Mouse (Mus musculus): ENCODE results near the gene Sept9.
A peak's percentile ranks its signal among the peaks of the same experiment; 100 is the strongest.

Gene Sept9

DNA sequence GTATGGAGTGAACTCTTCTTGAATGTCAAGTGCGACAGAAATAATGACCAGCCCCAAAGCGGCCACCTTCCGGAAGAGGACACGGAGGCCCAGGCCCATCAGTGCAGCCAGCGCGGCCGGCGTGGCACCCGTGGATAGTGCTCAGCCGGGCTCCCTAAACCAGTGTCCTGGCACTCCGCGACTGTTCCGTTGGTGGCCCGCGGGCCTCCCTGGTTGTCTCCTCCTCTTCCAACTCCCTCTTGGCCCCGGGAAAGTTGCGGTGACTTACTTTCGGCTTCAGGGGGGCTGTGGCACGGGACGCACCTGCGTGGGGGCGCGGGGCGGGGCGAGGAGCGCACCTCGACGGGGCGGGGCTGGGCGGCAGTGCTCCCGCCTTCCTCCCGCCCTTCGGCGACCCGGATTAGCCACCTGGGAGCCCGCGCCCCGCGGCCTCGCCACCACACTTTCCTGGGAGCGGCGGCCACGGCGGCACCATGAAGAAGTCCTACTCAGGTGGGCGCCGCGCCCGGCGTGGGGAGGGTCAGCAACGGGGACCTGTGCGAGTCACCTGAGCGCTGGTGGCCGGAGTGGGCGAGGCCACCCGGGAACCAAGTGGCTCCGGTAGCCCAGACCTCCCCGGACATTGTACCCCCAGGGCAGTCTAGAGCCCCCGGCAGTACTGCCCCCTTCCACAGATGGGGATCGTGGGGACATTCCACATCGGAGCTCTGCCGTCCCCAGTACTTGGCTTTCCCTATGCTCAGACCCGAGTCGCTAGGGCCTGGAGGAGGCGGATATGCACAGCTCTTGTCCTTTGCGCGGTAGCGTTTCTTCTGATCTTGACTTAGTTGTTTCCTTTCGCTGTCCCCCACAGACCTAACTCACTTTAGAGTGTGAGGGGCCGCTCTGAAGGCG lies at the start of gene Sept9:
Gene Sept9 (plus strand): TSS at position 380 of the 894 bp plus-strand sequence.
- peak; percentile 61 to 76 for DNase-seq

DNA sequence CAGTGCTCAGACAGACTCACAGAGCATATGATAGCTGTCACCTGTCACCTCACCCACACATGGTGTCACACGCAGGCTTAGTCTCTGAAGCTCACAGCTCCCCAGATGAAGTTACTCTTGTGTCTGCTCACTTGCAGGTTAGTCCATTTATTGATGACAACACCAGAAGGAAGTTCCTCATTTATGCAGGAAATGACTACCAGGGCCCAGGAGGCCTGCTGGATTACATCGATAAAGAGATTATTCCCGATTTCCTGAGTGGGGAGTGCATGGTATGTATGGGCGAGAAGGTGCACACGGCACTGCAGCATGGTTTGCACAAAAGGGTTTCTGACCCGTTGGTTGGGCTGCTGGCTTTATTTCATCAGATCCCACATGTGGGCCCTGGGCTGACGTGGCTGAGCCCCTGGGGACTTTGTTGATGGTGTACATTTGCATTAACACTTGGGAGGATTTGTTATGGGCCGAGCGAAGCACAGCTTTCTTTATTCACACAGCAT lies 48.9 kb upstream of the Sept9 start:
- no peak for DNase-seq

DNA sequence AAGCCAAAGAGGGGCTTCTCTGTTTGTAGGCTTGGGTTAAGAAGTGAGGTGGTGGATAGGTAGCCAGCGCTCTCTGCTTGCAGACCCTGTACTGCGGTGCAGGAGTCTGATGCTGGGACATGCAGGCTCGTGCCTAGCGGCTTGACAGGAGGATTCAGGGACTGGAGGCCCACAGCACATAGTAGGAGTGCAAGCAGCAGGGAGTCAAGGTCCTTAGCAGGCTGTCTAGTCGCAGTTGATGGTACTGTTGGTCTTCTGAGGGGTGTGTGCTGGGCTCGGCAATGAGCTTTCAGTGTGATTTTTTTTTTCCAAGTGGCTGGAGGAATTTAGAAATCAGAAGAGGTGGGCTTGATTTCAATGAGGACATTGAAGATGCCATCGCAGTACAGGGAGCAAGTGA lies 48.0 kb upstream of the Sept9 start:
- no peak for DNase-seq

DNA sequence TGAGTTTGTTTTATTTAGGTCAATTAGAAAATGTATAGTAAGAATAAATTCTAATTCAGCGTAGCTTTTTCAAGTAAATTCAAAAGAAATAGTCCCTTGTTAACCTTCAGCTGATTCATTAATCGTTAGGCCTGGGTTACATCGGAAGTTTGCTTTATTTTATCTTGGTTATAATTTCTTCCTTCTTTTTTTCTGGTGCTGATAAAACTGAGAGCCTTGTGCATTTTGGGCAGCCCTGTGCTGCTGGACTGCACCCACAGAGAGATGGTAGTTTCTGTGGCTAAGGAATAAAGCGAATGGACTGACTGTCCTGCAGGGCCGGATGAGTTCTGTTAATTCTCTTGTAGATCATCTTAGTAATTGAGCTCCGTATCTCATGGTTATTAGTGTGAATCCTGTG lies 46.9 kb upstream of the Sept9 start:
- no peak for DNase-seq

DNA sequence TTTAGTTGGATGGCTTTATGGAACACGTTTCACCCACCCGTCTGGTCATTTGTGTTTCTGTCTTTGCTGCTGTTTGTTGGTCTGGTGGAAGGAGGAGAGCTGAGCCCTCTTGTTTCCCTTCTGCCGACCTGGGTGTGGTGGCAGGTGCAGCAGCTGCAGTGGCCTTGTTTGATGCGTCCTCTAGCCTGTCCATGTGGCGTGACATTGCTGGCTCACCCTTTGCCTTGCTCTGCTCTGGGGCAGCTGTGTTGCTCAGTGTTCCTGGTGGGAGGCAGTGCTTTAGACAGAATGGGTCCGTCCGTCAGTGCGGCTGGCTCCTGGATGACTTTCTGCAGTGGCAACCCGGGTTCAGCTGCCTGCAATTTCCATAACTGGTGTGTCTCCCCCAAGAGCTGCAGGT lies 45.9 kb upstream of the Sept9 start:
- DNase-seq: no peak

DNA sequence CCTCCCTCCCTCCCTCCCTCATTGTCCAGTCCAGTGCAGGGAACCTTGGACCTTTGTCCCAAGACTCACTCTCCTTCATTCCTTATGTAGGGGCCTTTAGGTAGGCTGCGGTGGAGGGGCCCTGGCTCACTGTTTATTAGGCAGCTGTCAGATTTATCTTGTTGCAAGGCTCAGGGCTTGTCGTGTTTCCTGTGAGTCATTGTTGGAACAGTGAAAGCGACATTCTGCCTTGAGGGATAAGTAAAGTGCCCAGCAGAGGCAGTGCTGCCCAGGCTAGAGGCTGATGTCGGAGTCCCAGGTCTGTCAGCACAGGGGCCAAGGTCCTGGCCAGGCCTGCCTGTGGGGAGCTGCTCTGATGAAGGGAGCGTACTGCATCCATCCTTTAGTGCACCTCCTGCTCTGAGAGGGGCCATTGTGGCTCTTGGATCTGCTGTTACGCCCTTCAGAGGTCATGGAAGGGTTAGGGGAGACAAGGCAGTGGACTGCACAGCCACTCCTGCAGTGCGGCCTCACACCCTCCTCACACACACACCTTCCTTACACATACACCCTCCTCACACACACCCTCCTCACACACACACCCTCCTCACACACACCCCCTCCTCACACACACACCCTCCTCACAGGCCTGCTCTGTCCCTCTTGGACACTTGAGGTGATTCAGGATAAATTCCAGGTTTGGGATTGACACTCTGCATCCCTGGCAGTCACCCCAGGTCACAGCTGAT lies 45.2 kb upstream of the Sept9 start:
- DNase-seq: no peak

DNA sequence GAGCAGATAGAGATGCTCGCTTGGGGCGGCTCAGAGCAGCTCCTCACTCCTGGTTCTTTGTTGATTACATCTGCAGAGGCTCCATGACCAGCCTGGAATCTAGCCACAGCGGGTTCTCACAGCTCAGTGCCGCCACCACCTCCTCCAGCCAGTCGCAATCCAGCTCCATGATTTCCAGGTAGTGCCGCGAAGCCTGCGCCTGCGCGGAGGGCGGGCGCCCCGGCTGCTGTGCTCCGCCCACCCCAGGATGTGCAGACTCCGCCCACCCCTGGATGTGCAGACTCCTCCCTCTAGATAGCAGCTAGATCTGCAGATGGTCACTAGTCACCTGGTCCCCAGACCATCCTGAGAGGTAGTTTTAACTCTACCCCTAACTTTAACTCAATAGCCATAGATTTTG lies 42.7 kb upstream of the Sept9 start:
- DNase-seq: no peak

DNA sequence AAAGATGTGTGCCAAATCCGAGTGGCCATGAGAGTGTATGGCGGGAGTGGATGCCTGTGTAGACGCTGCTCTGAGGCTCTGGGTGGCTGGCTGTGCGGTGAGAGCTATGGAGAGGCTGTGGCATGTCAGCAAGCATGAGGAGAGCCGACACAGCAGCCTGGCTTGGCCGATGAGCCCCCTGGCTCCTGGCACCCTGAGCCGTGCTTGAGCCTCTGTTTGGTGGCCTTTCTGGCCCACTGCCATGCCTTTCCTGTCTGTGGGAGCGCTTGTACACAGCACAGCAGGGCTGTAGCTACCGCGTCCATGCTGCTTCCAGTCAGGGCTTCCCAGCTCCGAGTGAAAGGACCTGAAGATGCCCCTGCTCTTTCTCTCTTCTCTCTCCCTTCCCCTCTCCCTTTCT lies 41.1 kb upstream of the Sept9 start:
- DNase-seq: no peak

DNA sequence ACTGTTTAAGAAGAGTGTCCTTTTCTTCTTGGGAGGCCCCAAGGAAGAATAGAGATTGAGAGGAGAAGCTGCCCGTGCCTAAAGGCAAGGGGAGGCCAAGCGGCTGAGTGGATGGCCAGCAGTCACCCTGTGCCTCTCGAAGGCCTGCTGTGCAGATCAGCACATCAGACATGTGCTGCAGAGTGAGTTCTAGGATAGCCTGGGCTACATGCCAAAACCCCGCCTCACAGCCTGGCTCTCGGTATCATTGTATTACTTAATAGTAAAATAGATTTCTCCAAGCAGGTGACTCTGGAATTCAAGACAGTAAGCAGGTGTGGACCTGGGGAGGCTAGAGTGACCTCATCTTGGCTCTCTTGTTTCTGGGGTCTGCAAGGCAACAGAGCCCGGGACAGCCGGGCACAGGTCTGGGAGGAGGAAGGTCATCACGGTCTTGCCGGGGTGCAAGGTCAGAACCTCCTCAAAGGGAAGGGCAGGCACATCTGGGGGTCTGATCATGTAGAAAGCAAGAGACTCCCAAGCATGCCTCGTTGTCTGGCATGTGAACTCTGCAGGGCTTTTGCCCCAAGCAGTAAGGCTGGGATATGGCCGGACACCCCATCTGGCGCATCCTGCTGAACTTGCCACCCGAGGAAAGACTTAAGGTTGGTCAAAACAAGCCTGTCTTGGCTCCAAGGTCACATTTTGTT lies 40.1 kb upstream of the Sept9 start:
- no peak for DNase-seq

DNA sequence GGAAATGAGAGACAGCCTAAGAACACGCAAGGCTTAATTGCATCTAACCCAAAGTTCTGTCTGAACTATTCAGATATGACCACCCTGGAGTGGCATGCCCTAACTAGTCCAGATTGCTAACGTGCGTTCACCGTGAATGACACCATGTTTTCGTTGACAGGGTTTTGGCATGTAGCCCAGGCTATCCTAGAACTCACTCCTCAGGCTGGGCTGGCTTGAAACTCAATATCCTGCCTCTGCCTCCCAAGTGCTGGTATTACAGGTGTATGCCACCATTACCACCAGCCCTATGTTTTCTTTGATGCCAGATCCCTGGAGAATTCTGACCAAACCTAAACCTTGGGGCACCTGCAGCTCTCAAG lies 39.5 kb upstream of the Sept9 start:
- no peak for DNase-seq

DNA sequence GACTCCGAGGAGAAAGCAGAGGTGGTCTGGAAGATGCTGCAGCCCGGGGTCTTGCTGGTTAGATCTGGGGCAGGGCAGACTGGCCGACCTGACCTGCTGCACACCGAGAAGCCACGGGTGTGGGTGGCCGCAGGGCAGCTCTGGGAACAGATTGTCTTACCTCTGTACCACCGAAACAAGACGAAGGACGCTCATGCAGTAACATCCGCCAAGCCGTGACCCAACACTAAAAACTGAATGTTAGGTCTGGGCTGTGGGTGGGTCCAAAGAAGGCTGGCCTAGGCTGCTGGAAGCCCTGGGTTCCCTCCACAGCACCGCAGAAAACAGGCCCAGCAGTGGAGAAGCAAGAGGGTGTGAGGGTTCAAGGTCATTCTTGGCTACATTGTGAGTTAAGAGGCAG lies 38.7 kb upstream of the Sept9 start:
- DNase-seq: no peak

DNA sequence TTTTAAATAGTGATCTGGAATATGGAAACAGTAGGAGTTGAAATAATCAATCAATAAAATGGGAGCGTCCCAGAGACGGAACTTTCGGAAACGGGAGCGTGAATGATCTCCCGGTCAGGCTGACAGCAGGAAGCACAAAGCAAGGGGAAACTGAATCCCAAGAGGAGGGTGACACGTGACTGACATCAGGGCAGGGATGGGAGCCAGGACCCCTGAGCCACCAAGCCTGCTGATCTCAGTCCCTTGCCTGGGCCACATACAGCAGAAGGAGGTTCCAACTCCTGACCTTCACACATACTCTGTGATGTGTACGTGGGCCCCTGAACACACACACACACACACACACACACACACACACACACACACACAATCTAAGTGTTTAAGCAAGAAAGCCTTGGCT lies 37.9 kb upstream of the Sept9 start:
- DNase-seq: no peak

DNA sequence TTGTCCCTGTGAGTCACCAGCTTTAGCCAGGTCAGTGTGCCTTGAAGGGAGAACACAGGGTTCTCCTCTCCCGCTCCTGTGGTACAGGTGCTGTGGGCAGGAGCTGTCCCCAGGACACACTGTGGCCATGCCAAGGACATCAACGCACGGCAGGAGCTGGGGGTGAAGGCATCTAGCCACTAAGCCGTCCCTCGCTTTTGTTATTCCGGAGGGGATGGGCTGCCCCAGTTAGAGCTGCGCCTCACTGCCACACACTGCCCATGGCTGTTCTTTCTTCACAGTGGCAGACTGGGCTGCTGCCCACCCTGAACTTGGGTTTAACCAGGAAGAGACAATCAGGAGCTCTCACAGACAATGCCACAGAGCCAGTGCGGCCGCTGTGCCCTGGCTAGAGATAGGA lies 36.4 kb upstream of the Sept9 start:
- DNase-seq: no peak

DNA sequence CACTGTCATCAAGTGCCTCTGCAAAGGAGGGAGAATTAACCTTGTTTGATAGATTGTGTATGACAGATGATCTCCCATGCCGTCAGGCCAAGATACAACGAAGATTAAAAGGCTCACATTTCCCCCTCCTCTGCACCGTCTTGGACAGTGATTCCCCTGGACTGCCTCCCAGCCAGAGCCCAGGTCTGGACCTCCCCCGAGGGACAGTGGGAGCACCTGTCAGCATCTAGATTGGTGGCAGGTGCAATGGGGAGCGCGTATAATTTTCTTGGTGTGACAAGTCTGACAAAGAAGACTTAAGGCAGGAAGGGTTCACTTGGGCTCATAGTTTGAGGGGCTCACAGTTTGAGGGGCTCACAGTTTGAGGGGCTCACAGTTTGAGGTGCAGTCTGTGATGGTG lies 35.7 kb upstream of the Sept9 start:
- DNase-seq: no peak

DNA sequence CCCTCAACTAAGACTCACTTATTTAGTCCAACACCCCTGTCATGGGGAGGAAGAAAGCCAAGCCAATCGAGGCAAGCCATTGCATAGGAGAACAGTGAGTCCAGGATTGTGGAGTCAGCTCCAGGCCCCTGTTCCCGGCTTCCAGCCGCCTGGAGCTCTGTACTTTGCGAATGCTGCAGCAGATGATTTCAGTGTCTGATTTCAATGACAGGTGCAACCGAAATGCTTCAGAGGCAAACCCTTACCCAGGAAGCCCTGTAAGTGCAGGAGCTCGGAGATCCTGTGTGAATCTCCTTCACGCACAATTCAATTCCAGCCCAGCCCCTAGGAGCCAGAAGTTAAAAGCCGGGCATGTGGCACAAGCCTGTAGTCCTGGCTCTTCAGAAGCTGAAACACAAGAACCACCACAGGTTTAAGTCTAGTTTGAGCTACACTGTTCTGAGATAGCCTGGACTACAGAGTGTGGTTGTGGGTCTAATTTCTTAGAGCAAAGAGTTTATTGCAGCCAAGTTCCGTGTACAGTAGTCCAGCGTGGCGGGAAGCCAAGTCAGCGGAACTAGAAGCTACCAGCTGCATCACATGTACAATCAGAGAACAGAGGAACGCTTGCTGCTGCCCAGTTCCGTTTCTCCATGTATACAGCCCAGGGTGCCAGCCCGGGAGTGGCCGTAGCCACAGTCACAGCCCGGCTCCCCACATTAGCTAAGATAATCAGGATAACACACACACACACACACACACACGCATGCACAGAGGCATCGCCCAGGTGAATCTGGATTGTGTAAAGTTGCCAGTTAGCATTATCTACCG lies 31.0 kb upstream of the Sept9 start:
- DNase-seq: no peak

DNA sequence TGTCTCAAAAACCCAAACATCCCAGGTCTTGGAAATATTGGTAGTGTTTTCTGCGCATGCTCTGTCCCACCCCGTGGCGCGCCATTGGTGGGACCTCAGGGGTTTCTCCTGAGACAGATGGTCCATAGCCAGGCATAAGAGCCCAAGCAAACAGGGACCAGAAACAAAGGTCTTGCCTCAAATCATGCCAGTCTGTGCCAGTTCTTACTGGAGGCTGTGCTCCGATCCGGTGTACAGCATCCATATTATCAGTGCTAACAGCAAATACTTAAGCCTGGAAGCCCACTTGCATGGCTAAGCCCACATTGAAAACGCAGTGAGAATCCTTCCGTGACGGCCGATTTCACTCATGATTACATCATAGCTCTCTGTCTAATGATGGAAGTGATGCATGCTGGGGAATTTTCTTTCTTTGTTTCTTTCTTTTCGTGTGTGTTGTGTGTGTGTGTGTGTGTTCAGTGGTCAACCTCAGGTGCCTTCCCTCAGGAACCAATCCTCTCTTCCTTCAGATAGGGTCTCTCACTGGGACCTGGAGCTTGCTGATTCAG lies 30.3 kb upstream of the Sept9 start:
- DNase-seq: no peak

DNA sequence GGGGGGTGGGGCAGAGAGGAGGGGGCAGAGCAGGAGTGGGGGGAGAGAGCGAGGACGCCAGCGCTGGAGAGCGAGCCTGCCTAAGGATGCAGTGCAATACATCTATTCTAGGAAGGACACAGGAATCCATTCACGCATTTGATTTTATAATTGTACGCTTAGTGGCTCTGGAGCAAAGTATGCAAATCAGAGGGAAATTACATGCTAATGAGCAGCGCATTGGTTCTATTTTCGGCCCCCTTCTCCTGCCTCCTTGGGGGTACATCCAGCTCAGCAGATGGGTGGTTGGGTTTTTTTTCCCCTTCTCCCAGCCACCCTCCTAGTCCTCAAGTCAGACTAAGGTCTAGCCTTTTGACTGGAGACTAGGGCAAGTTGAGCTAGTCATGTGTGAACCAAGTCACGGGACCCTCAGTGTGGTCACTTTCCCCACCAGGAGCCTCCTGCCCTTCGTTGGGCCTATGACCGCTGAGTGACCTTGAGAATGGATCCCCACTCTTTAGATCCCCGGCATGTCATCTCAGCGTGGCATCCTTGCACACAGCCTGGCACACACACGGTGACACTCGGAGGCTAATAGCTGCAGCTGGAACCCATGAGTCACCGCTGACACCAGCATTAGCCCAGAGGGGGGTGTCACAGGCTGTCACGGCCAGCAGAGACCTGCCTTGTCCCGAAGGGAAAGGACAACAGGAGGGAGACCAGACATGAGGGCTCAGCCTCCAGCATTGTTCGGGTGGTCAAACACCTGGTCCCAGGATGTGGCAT lies 29.5 kb upstream of the Sept9 start:
- DNase-seq: no peak

DNA sequence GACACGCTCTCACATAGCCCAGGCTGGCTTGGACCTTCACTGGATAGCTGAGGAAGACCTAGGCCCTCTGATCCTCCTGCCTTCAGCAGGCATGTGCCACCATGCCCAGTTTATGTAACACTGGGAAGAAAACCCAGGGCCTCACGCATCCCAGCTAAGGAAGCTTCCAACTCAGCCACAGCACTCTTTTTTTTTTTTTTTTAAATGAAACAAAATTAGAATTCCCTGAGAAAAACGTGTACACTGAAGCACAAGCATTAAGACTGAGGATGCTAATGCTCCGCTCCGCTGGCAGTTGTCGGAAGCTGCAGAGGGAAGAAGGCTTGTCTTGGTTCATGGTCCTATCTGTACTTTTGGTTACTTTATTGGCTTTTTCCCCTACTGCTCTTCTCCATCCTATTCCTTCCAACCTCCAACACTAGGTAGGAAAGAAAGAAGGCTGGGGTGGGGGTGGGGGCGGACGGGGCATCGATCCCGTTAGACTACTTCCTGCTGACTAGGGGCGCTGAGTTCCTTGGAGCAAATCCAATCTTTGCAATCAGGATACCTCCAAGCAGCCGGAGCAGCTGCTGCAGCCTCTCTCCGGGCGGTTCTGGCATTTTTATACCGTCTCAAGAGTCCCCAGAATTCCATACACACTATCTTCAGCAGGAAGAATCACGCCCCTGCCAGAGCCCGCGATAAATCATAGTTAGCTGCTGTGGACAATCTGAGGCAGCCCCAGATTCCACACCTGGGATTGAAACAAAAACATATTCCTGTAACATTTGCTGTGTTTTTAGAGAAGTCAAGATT lies 25.2 kb upstream of the Sept9 start:
- DNase-seq: no peak

DNA sequence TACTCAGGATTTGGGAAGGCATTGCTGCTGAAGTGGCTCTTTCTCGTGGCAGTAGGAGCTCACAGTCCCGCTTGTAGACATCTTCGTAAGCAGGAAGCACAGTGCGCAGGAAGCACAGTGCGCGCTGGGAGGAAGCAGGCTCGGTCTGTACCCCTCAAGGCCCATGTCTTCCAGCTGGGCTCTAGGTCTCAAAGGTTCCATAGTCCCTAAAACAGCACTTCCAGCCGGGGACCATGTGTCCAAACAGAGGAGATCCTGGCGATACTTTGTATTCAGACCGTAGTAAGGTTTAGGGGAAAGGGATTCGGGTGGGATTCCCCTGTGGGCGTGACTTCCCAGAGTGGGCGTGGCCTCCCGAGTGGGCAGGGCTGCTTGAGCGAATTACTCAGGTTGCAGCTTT lies 24.5 kb upstream of the Sept9 start:
- peak; percentile 63 to 71 for DNase-seq

DNA sequence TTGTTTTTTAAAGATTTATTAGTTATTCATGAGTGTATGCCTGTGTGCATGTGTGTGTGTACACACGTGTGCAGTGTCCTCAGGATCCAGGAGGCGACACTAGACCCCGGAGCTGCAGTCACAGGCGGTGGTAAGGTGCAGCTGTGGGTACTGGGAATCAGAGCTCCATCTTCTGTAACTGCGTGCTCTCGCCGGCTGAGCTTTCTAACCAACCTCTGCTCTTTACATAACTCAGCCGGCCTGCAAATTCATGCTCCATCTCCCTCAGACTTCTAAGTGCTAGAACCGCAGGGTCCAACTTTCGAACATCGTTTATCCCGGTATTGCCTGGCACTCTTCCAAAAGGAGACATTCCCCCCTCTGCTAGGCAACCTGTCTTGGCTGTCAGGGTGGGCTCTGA lies 24.0 kb upstream of the Sept9 start:
- DNase-seq: no peak

DNA sequence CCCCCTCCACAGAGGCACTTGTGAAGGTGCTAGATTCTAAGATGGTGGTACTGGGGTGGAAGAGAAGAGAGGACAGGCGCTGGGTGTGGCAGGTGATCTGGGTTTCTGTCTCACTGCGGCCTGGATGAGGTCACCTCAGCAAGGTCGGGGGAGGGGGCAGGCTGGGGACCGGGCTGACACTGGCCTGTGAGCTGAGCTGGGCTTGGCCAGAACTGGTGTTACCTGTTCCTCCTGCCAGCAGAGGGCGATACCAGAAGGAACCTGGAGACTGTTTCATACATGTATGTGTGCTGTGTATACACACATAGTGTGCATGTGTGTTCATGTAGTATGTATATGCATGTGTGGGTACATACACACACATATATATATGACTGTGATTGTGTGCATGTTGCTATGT lies 23.2 kb upstream of the Sept9 start:
- peak; percentile 55 for DNase-seq

All from thymus, postnatal 36 days (tissue).